Mouse (Mus musculus) kidney, embryonic 14.5 days (tissue): Measurements from ENCODE around the gene Vmn2r13. TPM values are rescaled to one million over a fixed set of nuclear protein-coding genes. Genes with fewer than 3 reads are reported as not detected.

ENCODE experiments used
- polyA plus RNA-seq: library from polyadenylated mRNA; unstranded; fragments of >200 nt; fragmentation: Nextera tagmentation; extraction: Ambion mirVana; gene quantifications from 2 replicates; pipeline ENCODE4 v1.2.1, GENCODE M21; 2014

Vmn2r13 gene
- polyA plus RNA-seq, 1 experiment from 2014 or later, result not detected

Other genes starting within 250 kb of the Vmn2r13 start
- gene Vmn2r10, start 185.7 kb downstream of the Vmn2r13 start, polyA plus RNA-seq, result not detected in 2 replicates
- gene Vmn2r11, start 132.6 kb downstream of the Vmn2r13 start, polyA plus RNA-seq, result not detected in 2 replicates
- not detected in 2 replicates for gene Vmn2r12, start 94.2 kb downstream of the Vmn2r13 start, polyA plus RNA-seq
- not detected in 2 replicates for gene Vmn2r14, start 32.5 kb upstream of the Vmn2r13 start, polyA plus RNA-seq
- gene Vmn2r15, start 105.4 kb upstream of the Vmn2r13 start, polyA plus RNA-seq, result not detected in 2 replicates
- gene Vmn2r16, start 138.0 kb upstream of the Vmn2r13 start, polyA plus RNA-seq, result not detected in 2 replicates
- gene Vmn2r17, start 227.5 kb upstream of the Vmn2r13 start, polyA plus RNA-seq, result not detected in 2 replicates